Mouse (Mus musculus): ENCODE data around the gene Neb.
"Not testable (repeated sequence)": the region's sequence is repeated elsewhere in the genome, so short reads cannot be mapped to it uniquely, and the experiment has no call there.

Neb gene

GRCm38 (mm10) chr2:52177726-52178125, 200.5 kb downstream of the Neb start:
- DNase-seq (ENCODE audit: low spot score in 2 of 2) = no peak

GRCm38 (mm10) chr2:52177184-52177583, 201.1 kb downstream of the Neb start:
- DNase-seq (ENCODE audit: low spot score in 2 of 2) = no peak

GRCm38 (mm10) chr2:52176537-52176936, 201.7 kb downstream of the Neb start:
- DNase-seq (ENCODE audit: low spot score in 2 of 2) = peak; percentile 10 to 22

GRCm38 (mm10) chr2:52174951-52175350, 203.3 kb downstream of the Neb start:
- DNase-seq (ENCODE audit: low spot score in 2 of 2) = no peak

GRCm38 (mm10) chr2:52169243-52170005, 208.8 kb downstream of the Neb start:
- no peak for DNase-seq (ENCODE audit: low spot score in 2 of 2)

GRCm38 (mm10) chr2:52153064-52153463, 225.2 kb downstream of the Neb start:
- DNase-seq (ENCODE audit: low spot score in 2 of 2) = no peak

GRCm38 (mm10) chr2:52133351-52133750, 244.9 kb downstream of the Neb start:
- no peak for DNase-seq (ENCODE audit: low spot score in 2 of 2)

GRCm38 (mm10) chr2:52131370-52131769, 246.9 kb downstream of the Neb start:
- DNase-seq (ENCODE audit: low spot score in 2 of 2) = not testable (repeated sequence)

- no peak for DNase-seq (ENCODE audit: low spot score in 2 of 2)
Measured at GRCm38 (mm10) chr2:52114086-52114485, 264.2 kb downstream of the Neb start.

Data from spleen, postnatal 10 days (tissue).